Mouse (Mus musculus) mouse embryonic stem cell (cell line): Measurements from ENCODE around the gene Otulin.

Experiments used
- in situ Hi-C, 2 experiments: fragments of 300-500 bp; cut with MboI; formaldehyde crosslinking; loops; 1 replicate in 1 of 2; 3 replicates in 1 of 2; pipeline ENCODE4 v1.14.3; 2019 to 2020; ENCODE audit warnings: low sequenced_read_pairs in 2 of 2, low pct_unique_long_range_greater_than_20kb in 1 of 2, mixed read lengths in 1 of 2; ENCODE audit not compliant: unreplicated experiment in 1 of 2

The Otulin gene

DNA sequence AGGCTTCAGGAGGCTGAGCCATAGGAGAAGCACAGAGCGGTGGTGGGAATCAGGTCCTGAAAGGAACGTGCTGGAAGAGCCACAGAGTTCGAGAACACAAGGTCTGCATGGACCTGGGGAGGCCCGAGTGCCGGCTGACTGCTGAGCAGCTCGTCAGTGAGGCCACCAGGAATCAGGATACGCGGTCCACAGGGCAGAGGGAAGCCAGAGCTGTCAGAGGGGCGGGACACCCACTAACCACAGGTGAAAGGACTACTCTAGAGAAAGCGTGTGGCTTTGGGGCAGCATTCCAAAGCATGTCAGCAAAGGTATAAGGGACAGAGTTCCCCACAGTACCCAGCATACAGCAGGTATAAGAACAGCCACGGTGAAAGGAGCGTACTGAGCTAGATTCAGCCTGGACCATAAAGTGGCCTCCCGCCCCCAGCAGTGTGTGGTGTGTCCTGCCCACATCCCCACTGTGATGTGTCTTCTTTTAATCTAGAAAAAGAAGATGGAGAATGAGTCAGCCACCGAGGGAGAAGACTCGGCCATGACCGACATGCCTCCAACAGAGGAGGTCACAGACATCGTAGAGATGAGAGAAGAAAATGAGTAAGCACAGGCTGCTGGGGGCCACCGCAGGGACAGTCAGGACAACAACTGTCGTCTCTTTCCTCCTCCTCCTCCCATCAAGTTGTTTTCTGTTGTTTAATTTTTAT is 37.7 kb downstream of the Otulin start:
- in situ Hi-C loops: no loop called here

DNA sequence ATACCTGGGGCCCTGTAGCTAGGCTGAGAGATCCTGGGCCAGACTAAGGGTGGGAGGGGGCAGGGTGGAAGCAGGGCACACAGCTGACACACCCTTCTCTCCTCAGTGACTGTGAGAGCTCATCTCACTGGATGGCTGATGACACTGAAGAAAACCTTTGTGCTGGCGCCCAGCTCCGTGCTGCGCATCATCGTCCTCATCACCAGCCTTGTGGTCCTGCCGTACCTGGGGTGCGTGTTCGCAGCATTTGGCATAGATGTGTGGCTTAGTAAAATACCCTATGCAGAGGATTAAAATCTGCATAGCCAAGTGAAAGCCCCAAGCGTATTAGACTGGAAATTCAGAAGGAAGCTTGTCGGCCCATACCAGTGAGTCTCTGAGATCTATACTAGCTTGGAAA is 39.7 kb downstream of the Otulin start:
- in situ Hi-C loops: no loop called here

DNA sequence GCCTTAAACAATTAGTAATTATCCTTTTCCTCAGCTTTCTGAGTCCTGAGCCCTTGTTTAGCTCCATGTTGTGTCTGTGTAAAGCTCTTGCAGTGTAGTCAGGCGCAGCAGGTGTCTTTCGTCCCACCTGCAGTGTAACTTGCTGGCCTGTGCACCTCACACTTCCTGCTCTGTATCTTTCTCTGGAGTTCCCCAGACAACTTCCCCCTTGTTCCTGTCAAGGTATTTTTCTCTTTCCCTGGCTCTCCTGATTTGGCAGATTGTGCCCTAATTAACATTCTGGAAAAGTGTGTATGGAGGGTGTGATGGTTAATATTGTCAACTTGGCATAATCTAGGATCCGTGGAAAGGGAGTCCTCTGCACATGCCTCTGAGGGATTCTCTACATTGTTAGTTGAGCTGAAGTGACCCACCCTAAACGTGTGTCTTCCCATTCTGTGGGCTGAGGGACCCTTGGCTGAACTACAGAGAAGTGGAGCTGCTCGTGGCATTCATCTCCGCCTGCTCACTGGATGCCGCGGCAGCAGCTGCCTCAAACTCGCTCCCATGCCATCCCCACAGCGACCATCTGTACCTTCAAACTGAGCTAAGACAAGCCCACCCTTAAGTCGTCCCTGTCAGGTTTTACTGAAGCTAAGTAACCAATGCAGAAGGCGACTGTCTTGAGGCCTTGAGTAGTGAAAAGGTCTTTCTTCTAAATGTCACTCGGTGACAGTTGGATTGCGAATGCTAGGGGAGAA is 42.2 kb downstream of the Otulin start:
- in situ Hi-C loops: loop anchor here (10.0 kb wide), 1 partner anchor 263 kb away; no protein-coding TSS in a partner anchor

DNA sequence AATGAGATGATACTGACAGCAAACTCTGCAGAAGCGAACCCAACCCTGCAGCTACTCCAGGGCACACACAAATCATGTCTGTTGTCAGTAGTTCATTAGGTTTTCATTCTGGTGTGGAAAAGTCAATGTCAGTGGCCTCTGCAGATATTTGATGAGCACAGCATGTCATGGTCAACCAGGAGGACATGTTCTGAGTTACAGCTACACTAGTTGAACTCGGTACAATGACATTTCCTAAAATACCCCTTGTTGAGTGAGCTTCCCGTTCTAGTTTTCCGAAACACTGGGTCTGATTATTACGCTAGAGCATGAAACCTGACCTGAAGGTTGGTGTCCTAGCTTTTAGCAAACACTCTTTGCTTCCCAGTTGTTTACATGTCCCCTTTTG is 44.4 kb downstream of the Otulin start:
- in situ Hi-C loops: loop anchor here (10.0 kb wide), 1 partner anchor 261 kb away; no protein-coding TSS in a partner anchor

GRCm38 (mm10) chr15:27585466-27586092 is 44.9 kb downstream of the Otulin start:
- in situ Hi-C loops: loop anchor here (10.0 kb wide), 1 partner anchor 261 kb away; no protein-coding TSS in a partner anchor

DNA sequence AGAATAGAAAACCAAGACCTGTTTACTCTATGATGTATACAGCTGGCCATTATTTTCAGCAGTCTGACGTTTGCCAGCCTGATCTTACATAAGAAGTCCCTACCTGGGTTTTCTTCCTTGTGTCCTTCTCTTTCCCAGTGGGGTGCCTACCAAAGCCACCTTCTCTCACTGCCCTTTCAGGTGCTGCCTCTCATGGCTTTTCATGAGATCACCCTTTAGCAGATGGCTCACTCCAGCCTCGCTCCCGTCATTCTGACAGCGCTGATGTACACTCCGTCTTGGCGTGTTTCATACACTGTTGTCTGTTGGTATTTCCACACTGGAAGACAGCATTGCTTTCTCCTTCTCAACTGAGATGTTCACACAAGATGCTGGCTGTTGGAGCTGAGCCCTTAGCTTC is 46.9 kb downstream of the Otulin start:
- in situ Hi-C loops: loop anchor here (10.0 kb wide), 1 partner anchor 259 kb away; no protein-coding TSS in a partner anchor

DNA sequence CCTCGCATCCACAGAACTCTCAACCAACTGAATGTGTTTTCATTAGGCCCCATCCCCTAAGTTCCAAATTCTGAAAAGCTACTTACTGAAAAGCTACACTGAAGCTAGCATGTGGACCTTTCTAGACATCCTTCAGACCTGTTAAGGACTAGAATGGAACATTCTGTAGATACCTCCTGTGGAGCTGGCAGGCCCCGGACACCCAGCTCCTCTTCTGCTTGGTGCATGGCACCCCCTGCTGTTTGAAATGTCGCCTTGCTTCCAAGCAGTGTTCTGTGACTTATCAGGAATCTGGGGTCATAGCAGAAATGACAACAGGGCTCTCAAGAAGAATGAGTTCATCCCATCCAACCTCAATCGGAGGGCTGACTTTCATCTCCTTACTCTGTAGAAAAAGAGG is 47.5 kb downstream of the Otulin start:
- in situ Hi-C loops: loop anchor here (10.0 kb wide), 1 partner anchor 258 kb away; no protein-coding TSS in a partner anchor

DNA sequence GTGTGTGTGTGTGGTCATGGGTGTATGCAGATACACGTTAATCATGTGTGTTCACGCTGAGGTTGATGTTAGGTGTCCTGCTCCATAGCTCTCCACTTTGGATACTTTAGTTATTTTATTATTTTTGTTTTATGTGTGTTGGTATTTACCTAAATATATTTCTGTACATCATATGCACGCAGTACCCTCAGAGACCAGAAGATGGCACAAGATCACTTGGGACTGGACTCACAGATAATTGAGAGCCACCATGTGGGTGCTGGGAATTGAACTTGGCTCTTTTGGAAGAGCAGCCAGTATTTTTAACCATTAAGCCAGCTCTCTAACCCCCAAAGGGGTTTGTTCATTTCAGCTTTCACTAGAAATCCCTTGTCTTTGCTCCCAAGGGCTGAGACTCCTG is 48.1 kb downstream of the Otulin start:
- in situ Hi-C loops: loop anchor here (10.0 kb wide), 1 partner anchor 258 kb away; no protein-coding TSS in a partner anchor

GRCm38 (mm10) chr15:27581640-27582039 is 48.9 kb downstream of the Otulin start:
- in situ Hi-C loops: loop anchor here (10.0 kb wide), 1 partner anchor 257 kb away; no protein-coding TSS in a partner anchor

- in situ Hi-C loops: loop anchor here (10.0 kb wide), 1 partner anchor 256 kb away; no protein-coding TSS in a partner anchor
These were observed 49.7 kb downstream of the Otulin start for GRCm38 (mm10) chr15:27580771-27581170.

DNA sequence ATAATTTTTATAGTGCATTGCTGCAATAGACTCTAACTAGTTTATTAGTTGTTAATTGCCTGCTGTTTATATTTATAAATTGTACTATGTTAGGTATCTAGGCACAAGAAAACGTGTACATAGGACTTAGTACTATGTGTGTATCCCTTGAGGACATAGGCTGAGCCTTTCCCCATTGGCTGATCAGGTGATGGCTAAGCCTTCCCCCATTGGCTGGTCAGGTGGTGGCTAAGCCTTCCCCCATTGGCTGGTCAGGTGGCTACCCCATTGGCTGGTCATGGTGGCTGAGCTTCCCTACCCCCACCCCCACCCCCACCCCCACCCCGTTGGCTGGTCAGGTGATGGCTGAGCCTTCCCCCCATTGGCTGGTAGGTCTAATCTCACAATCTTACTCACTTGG is 50.6 kb downstream of the Otulin start:
- in situ Hi-C loops: loop anchor here (10.0 kb wide), 1 partner anchor 255 kb away; no protein-coding TSS in a partner anchor

GRCm38 (mm10) chr15:27578918-27579317 is 51.6 kb downstream of the Otulin start:
- in situ Hi-C loops: no loop called here

- in situ Hi-C loops: no loop called here
These were observed 52.3 kb downstream of the Otulin start for GRCm38 (mm10) chr15:27577915-27578780.

GRCm38 (mm10) chr15:27576886-27577285 is 53.6 kb downstream of the Otulin start:
- in situ Hi-C loops: no loop called here

- in situ Hi-C loops: no loop called here
These were observed 54.6 kb downstream of the Otulin start for GRCm38 (mm10) chr15:27575932-27576331.

- in situ Hi-C loops: no loop called here
These were observed 55.3 kb downstream of the Otulin start for GRCm38 (mm10) chr15:27574992-27575781.

GRCm38 (mm10) chr15:27571179-27571578 is 59.3 kb downstream of the Otulin start:
- in situ Hi-C loops: no loop called here
